19 mouse cellular contexts compared by ENCODE assay signal in the genomic region with DNA sequence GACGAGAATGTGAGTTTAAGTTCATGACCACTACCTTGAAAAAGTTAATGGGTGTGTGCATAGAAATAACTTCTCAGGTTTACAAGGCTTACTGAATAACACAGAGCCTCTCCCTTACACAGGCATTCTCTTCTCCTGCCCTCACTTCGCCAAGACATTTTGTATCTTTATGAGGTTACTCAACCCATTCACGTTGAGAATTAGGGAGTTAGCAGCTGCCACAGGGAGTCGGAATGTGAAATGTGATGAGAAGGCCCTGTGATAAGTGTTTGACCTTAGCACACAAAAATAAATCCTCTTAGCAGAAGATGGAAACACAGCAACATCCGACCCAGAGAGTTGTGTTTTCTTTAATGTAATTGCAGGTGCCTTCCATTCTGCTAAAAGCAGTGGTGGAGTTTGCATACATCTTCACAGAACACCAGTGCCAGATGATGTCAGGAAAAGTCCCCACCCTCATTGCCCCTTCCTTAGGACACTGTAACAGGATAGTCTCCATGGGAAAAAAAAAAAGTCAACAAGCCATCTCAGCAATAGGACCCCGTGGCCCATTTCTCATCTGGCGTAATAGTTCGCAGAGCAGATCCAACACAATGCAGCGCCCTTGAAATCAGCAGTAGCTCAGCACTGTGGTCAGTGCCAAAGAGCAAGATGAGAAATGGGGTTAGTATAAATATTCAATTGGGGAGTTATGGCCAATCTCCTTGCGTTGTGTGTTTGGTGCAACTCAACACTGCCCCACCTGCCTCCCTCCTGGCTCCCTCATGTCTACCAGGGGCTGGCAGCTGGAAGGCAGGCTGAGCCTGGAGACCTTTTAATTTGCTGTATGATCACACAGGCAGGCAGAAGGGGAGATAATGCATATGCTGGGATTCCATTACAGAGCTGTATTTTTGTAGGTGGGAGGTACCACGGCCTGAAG.
A peak's percentile ranks its signal among the peaks of the same experiment; 100 is the strongest.
DNase-seq lines count a peak whose midpoint lies in the region; ATAC-seq and TF ChIP-seq lines count a peak whose summit lies in the region.
"Had no signal": no experiment of that assay in that cellular context is flagged by ENCODE, and none has a peak within 500 bp of the region (broad histone marks: within the 10 kb centered on the region; RNA-seq: fewer than 3 reads in every experiment).

No protein-coding gene starts in this region.

- intact Hi-C loops in gastrocnemius, postnatal 36 days (cut with DNase I) = loop anchor here (2.0 kb wide), 1 partner anchor 169 kb away; a partner anchor contains a TSS

- H3K9ac ChIP-seq in kidney, embryonic 16.5 days (replicated peaks; ENCODE audit: low read length) = no peak overlapping the region
- H3K9ac ChIP-seq: embryonic facial prominence, embryonic 15.5 days; heart, embryonic 13.5 days; hindbrain, embryonic 15.5 days had no signal

- peaks cover 17% of the 10 kb centered on the region for H3K79me2 ChIP-seq in myocyte (ENCODE audit: control insufficient read depth, insufficient read depth)

- DNase-seq in gastrocnemius, adult 8-10 months (ENCODE audit: low spot score in 2 of 2) = peak; percentile 19 to 22
- DNase-seq in gastrocnemius, postnatal 36 days = no peak
- DNase-seq in kidney, adult 18-20 months = no peak
- no peak for DNase-seq in lung, postnatal 4 days
- DNase-seq: adrenal gland, adult 2 months; adrenal gland, postnatal 25 days; cerebellum, adult 18-20 months; cerebellum, adult 9-11 months; cerebellum, postnatal 36 days; heart, adult 11 months; heart, postnatal 36 days had no signal

- WGBS in kidney, embryonic 16.5 days = 29% methylated on average over 11 of the region's 11 CpGs

- peak overlapping the region; percentile 54; the same call in 1 of the 2 replicates for H3K27ac ChIP-seq in kidney, embryonic 16.5 days (ENCODE audit: low read length)
- H3K27ac ChIP-seq: embryonic facial prominence, embryonic 15.5 days; forebrain, embryonic 10.5 days; heart, embryonic 13.5 days; hindbrain, embryonic 15.5 days had no signal

- H3K9me3 ChIP-seq in kidney, embryonic 16.5 days (ENCODE audit: low read length) = 0 out of 2 replicates have a peak, but pooled peaks cover 4% of the 10 kb centered on the region
- H3K9me3 ChIP-seq: embryonic facial prominence, embryonic 15.5 days; heart, embryonic 13.5 days; hindbrain, embryonic 15.5 days had no signal

- H3K4me1 ChIP-seq in kidney, embryonic 16.5 days (ENCODE audit: insufficient read depth, low read length) = peaks cover 30% of the 10 kb centered on the region

- no peak overlapping the region for H3K4me3 ChIP-seq in kidney, embryonic 16.5 days (ENCODE audit: low read length)
- no peak overlapping the region for H3K4me3 ChIP-seq in myocyte
- H3K4me3 ChIP-seq: embryonic facial prominence, embryonic 15.5 days; erythroblast, embryonic 14.5 days; forebrain, embryonic 10.5 days; heart, embryonic 13.5 days; hindbrain, embryonic 15.5 days had no signal

- H3K27me3 ChIP-seq in kidney, embryonic 16.5 days (ENCODE audit: insufficient read depth, low read length) = no peaks in the 10 kb centered on the region
- H3K27me3 ChIP-seq in myocyte (ENCODE audit: control insufficient read depth, insufficient read depth, insufficient read length) = no peaks in the 10 kb centered on the region
- H3K27me3 ChIP-seq: embryonic facial prominence, embryonic 15.5 days; heart, embryonic 13.5 days; hindbrain, embryonic 15.5 days had no signal

- no peak for TF ChIP-seq POLR2A in myocyte (IDR thresholded peaks at IDR 0.05; ENCODE audit: insufficient read length, low read depth)

- ATAC-seq in kidney, embryonic 16.5 days (ENCODE audit: low FRiP score, low TSS enrichment) = peak; percentile 79
- ATAC-seq: forebrain, embryonic 14.5 days had no signal

- H3ac ChIP-seq in myocyte (ENCODE audit: control insufficient read depth, insufficient read length) = no peak overlapping the region

- H3K4me2 ChIP-seq in kidney, embryonic 16.5 days (replicated peaks; ENCODE audit: low read depth, low read length) = no peak overlapping the region
- peak overlapping the region; percentile 4 for H3K4me2 ChIP-seq in myocyte (ENCODE audit: low read depth)
- H3K4me2 ChIP-seq: embryonic facial prominence, embryonic 15.5 days; heart, embryonic 13.5 days; hindbrain, embryonic 15.5 days had no signal

- H3K36me3 ChIP-seq in kidney, embryonic 16.5 days (ENCODE audit: insufficient read depth, low read length) = no peaks in the 10 kb centered on the region
- no peaks in the 10 kb centered on the region for H3K36me3 ChIP-seq in myocyte (ENCODE audit: control insufficient read depth, insufficient read depth)
- H3K36me3 ChIP-seq: embryonic facial prominence, embryonic 15.5 days; forebrain, embryonic 10.5 days; heart, embryonic 13.5 days; hindbrain, embryonic 15.5 days had no signal

TF ChIP-seq in myocyte, 11 proteins besides CTCF, POLR2A, EP300 and RAD21:
- TF ChIP-seq CEBPB (IDR thresholded peaks at IDR 0.05; ENCODE audit: insufficient read depth, poor library complexity, severe bottlenecking) (peak; percentile 39; the same call in 1 of the 2 replicates), MYOG (IDR thresholded peaks at IDR 0.05; ENCODE audit: control insufficient read depth in 1 of 3, insufficient read depth in 1 of 3, insufficient read length in 2 of 3, low read depth in 2 of 3) (peak in 2 of 3 experiments; percentile 49 to 51), MAX (IDR thresholded peaks at IDR 0.05; ENCODE audit: low read depth) (no peak), MYOD1 (IDR thresholded peaks at IDR 0.05; ENCODE audit: control insufficient read depth in 1 of 3, insufficient read length in 2 of 3, low read depth in 2 of 3) (peak in 2 of 3 experiments; percentile 26 to 58)
TF ChIP-seq in myocyte: peak in this region for 3.

Comparison
In these comparisons a context has a peak if more than half of its experiments do, and no peak if none do; other contexts are left out.
1. DNase-seq: peak in gastrocnemius, adult 8-10 months (2 of 2); none in gastrocnemius, postnatal 36 days (0 of 2), kidney, adult 18-20 months (single experiment) and lung, postnatal 4 days (0 of 2).